In the genomic region with DNA sequence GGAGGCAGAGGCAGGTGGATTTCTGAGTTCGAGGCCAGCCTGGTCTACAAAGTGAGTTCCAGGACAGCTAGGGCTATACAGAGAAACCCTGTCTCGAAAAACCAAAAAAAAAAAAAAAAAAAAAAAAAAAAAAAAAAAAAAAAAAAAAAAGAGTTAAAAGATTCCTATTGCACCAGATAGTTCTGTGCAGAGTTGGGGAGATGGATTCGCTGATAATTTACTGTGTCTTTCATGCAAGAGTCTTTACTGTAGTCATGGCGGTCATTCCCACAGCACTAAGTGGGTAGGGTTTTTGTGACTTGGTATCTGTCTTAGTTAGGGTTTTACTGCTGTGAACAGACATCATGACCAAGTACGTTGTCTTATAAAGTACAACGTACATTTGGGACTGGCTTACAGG, we compare ENCODE assay signal across 3 mouse cellular contexts. TPM values are rescaled to one million over a fixed set of nuclear protein-coding genes. Genes with fewer than 3 reads are reported as not detected.
DNase-seq lines count a peak whose midpoint lies in the region; TF ChIP-seq lines count a peak whose summit lies in the region.
"Not testable (repeated sequence)": the region's sequence is repeated elsewhere in the genome, so short reads cannot be mapped to it uniquely, and the experiment has no call there.

No protein-coding gene starts in this region.

- H3K4me1 ChIP-seq in CH12.LX (ENCODE audit: control insufficient read depth in 1 of 2, insufficient read depth in 2 of 2) = peaks cover 7 to 16% of the 10 kb centered on the region in 2 experiments
- H3K4me1 ChIP-seq in ES-Bruce4 (ENCODE audit: control insufficient read depth, insufficient read depth, low read length); MEL (ENCODE audit: control insufficient read depth in 1 of 2, insufficient read depth in 2 of 2, low read length in 2 of 2): not testable (repeated sequence)

- in situ Hi-C loops in CH12.LX (cut with MboI; ENCODE audit: low pct_ligation_motif_present, low pct_unique_long_range_greater_than_20kb, low sequenced_read_pairs) = not testable (repeated sequence)

- peaks cover 12% of the 10 kb centered on the region for H3K27me3 ChIP-seq in CH12.LX (replicated peaks)
- not testable (repeated sequence) for H3K27me3 ChIP-seq in ES-Bruce4 (ENCODE audit: control insufficient read depth, insufficient read depth, low read length, poor library complexity, severe bottlenecking); MEL (ENCODE audit: control insufficient read depth in 1 of 2, insufficient read depth in 2 of 2, low read length in 2 of 2)

- DNase-seq in CH12.LX (ENCODE audit: extremely low read depth); MEL (ENCODE audit: low read depth, low spot score): not testable (repeated sequence)

- dilution Hi-C loops in CH12.LX (cut with MboI; ENCODE audit: extremely low pct_ligation_motif_present, extremely low pct_unique_long_range_greater_than_20kb, low sequenced_read_pairs) = not testable (repeated sequence)

- not testable (repeated sequence) for H3K4me2 ChIP-seq in CH12.LX (ENCODE audit: insufficient read depth, low read depth, poor library complexity, severe bottlenecking)

- not testable (repeated sequence) for H3K36me3 ChIP-seq in CH12.LX (replicated peaks in 1 of 2; ENCODE audit: control insufficient read depth in 1 of 2, insufficient read depth in 1 of 2, low read length in 1 of 2); ES-Bruce4 (ENCODE audit: control insufficient read depth, insufficient read depth, low read length, poor library complexity, severe bottlenecking); MEL (ENCODE audit: control insufficient read depth in 1 of 2, insufficient read depth in 2 of 2, low read length in 2 of 2)

- not testable (repeated sequence) for TF ChIP-seq POLR2A in CH12.LX (IDR thresholded peaks at IDR 0.05; ENCODE audit: low read depth, low read length); ES-Bruce4 (IDR thresholded peaks at IDR 0.05; ENCODE audit: insufficient read depth, low read length); MEL (IDR thresholded peaks at IDR 0.05; ENCODE audit: control insufficient read depth in 1 of 2, insufficient read depth in 1 of 2, low read depth in 1 of 2, low read length in 2 of 2, poor library complexity in 1 of 2)

- TF ChIP-seq RAD21 in CH12.LX (IDR thresholded peaks at IDR 0.05; ENCODE audit: low read depth, low read length); MEL (IDR thresholded peaks at IDR 0.05; ENCODE audit: low read depth, low read length): not testable (repeated sequence)

- H3K9me3 ChIP-seq in CH12.LX (replicated peaks; ENCODE audit: low read length) = peaks cover 11% of the 10 kb centered on the region
- H3K9me3 ChIP-seq in ES-Bruce4 (replicated peaks; ENCODE audit: control insufficient read depth, insufficient read depth, low read length, poor library complexity, severe bottlenecking); MEL (replicated peaks; ENCODE audit: insufficient read depth, low read length): not testable (repeated sequence)

- H3K4me3 ChIP-seq in CH12.LX (replicated peaks in 1 of 3; ENCODE audit: low read depth in 2 of 3, low read length in 2 of 3, poor library complexity in 1 of 3); ES-Bruce4 (ENCODE audit: low read depth, low read length); MEL (ENCODE audit: control insufficient read depth in 1 of 2, insufficient read depth in 1 of 2, low read depth in 2 of 2, low read length in 2 of 2): not testable (repeated sequence)

- TF ChIP-seq EP300 in CH12.LX (IDR thresholded peaks at IDR 0.05; ENCODE audit: low read length); ES-Bruce4 (IDR thresholded peaks at IDR 0.05; ENCODE audit: insufficient read depth, low read depth, low read length); MEL (IDR thresholded peaks at IDR 0.05; ENCODE audit: low read depth in 1 of 2, low read length in 2 of 2): not testable (repeated sequence)

- not testable (repeated sequence) for TF ChIP-seq CTCF in CH12.LX (conservative IDR thresholded peaks at IDR 0.05 in 1 of 2, IDR thresholded peaks at IDR 0.05 in 1 of 2; ENCODE audit: low read depth in 2 of 2, low read length in 2 of 2); ES-Bruce4 (IDR thresholded peaks at IDR 0.05; ENCODE audit: low read depth, low read length); MEL (IDR thresholded peaks at IDR 0.05 in 2 of 3, conservative IDR thresholded peaks at IDR 0.05 in 1 of 3; ENCODE audit: control insufficient read depth in 1 of 3, insufficient read depth in 1 of 3, low read depth in 2 of 3, low read length in 3 of 3, poor library complexity in 1 of 3, severe bottlenecking in 1 of 3)

- H3K27ac ChIP-seq in CH12.LX (ENCODE audit: insufficient read depth, low read depth); MEL (ENCODE audit: control insufficient read depth, low read depth, low read length): not testable (repeated sequence)
- peak overlapping the region; percentile 21; the same call in 1 of the 2 replicates for H3K27ac ChIP-seq in ES-Bruce4 (ENCODE audit: insufficient read depth, low read length)

- not testable (repeated sequence) for H3K79me2 ChIP-seq in CH12.LX (replicated peaks; ENCODE audit: control insufficient read depth, extremely low read depth, insufficient read depth, poor library complexity, severe bottlenecking); MEL (ENCODE audit: control insufficient read depth, insufficient read depth, low read length, poor library complexity)

- not testable (repeated sequence) for H3K9ac ChIP-seq in CH12.LX (ENCODE audit: insufficient read depth, low read depth); ES-Bruce4 (ENCODE audit: low read depth, poor library complexity, severe bottlenecking); MEL (ENCODE audit: control insufficient read depth, low read depth, low read length, poor library complexity, severe bottlenecking)

TF ChIP-seq in CH12.LX, 34 proteins besides CTCF, POLR2A, EP300 and RAD21:
- peak; percentile 61 for TF ChIP-seq ZNF384 (IDR thresholded peaks at IDR 0.05; ENCODE audit: low read depth, low read length)

TF ChIP-seq in MEL, 35 proteins besides CTCF, POLR2A, EP300 and RAD21:
- peak; percentile 58 for TF ChIP-seq ZNF384 (IDR thresholded peaks at IDR 0.05; ENCODE audit: low read depth, low read length)

RNA-seq across cellular contexts. Expression of gene Lat, which starts 40.5 kb away (rescaled TPM):
- total RNA-seq in CH12.LX (2012; rRNA removed) (0.42 TPM in 2 replicates), CH12.LX (2014; rRNA removed) (0.55 TPM in 1 of 2 replicates, not detected in the other), MEL (2012; rRNA removed) (0.62 and 0.75 TPM in 2 replicates)
- polyA plus RNA-seq in CH12.LX (2012; ENCODE audit: insufficient read length, low read depth) (1.1 and 1.2 TPM in 2 replicates), ES-Bruce4 (2011; ENCODE audit: insufficient read depth, insufficient read length, low read depth, missing spikeins) (3.0 and 4.2 TPM in 2 replicates), MEL (2012; ENCODE audit: insufficient read depth in 1 of 2, insufficient read length in 2 of 2, low read depth in 1 of 2, low replicate concordance in 2 of 2, missing spikeins in 1 of 2) (1 to 10 TPM in 1 of 2 experiments, not detected in 1; 1.2 TPM)

RNA-seq across cellular contexts. Expression of gene Spns1, which starts 48.4 kb away (rescaled TPM):
- total RNA-seq in CH12.LX (2012; rRNA removed) (38.4 and 42.6 TPM in 2 replicates), CH12.LX (2014; rRNA removed) (36.4 and 45.3 TPM in 2 replicates), MEL (2012; rRNA removed) (28.9 and 33.3 TPM in 2 replicates)
- polyA plus RNA-seq in CH12.LX (2012; ENCODE audit: insufficient read length, low read depth) (37.8 and 61.7 TPM in 2 replicates), ES-Bruce4 (2011; ENCODE audit: insufficient read depth, insufficient read length, low read depth, missing spikeins) (52.3 and 62.0 TPM in 2 replicates), MEL (2012; ENCODE audit: insufficient read depth in 1 of 2, insufficient read length in 2 of 2, low read depth in 1 of 2, low replicate concordance in 2 of 2, missing spikeins in 1 of 2) (10 to 100 TPM in 1 of 2 experiments, not detected in 1; 81.6 TPM)

RNA-seq across cellular contexts. Expression of gene Sbk1, which starts 56.4 kb away (rescaled TPM):
- total RNA-seq in CH12.LX (2012; rRNA removed) (4.5 and 4.7 TPM in 2 replicates), CH12.LX (2014; rRNA removed) (1.6 and 2.1 TPM in 2 replicates), MEL (2012; rRNA removed) (3.4 and 3.9 TPM in 2 replicates)
- polyA plus RNA-seq in CH12.LX (2012; ENCODE audit: insufficient read length, low read depth) (3.4 and 4.2 TPM in 2 replicates), ES-Bruce4 (2011; ENCODE audit: insufficient read depth, insufficient read length, low read depth, missing spikeins) (24.7 TPM in 2 replicates), MEL (2012; ENCODE audit: insufficient read depth in 1 of 2, insufficient read length in 2 of 2, low read depth in 1 of 2, low replicate concordance in 2 of 2, missing spikeins in 1 of 2) (1 to 10 TPM in 1 of 2 experiments, not detected in 1; 5.4 TPM)
